Mouse (Mus musculus) MEL (cell line): ENCODE measurements around the gene Neurl4. TPM values are rescaled to one million over a fixed set of nuclear protein-coding genes. Genes with fewer than 3 reads are reported as not detected.

Source experiments
- DNase-seq: peaks from one replicate; pipeline ENCODE4 v3.0.0; 2011; ENCODE audit warnings: low read depth, low spot score
- H3K27ac ChIP-seq: 2 replicates; pipeline ENCODE4 v1.5.1; 2012; ENCODE audit warnings: low read depth, mild to moderate bottlenecking, control low read depth, low read length, moderate library complexity; ENCODE audit not compliant: control insufficient read depth
- H3K27me3 ChIP-seq, 2 experiments: fragments of 150-350 bp in 1 of 2; sonication (generic) in 1 of 2; 2 replicates each; pipeline ENCODE4 v1.6.1; 2012; ENCODE audit warnings: low read length in 2 of 2, mild to moderate bottlenecking in 2 of 2, improper control_type of control experiment in 1 of 2, moderate library complexity in 1 of 2; ENCODE audit not compliant: insufficient read depth in 2 of 2, control insufficient read depth in 1 of 2
- H3K36me3 ChIP-seq, 2 experiments: 2 replicates each; pipeline ENCODE4 v1.6.1; 2012 to 2014; ENCODE audit warnings: low read length in 2 of 2, improper control_type of control experiment in 1 of 2, inconsistent platforms in 1 of 2, mild to moderate bottlenecking in 1 of 2; ENCODE audit not compliant: insufficient read depth in 2 of 2, control insufficient read depth in 1 of 2
- H3K4me1 ChIP-seq, 2 experiments: fragments of 150-350 bp in 1 of 2; sonication (generic) in 1 of 2; 2 replicates each; pipeline ENCODE4 v1.6.1; 2012; ENCODE audit warnings: low read length in 2 of 2, improper control_type of control experiment in 1 of 2, mild to moderate bottlenecking in 1 of 2; ENCODE audit not compliant: insufficient read depth in 2 of 2, control insufficient read depth in 1 of 2
- H3K4me3 ChIP-seq, 2 experiments: fragments of 150-350 bp in 1 of 2; sonication (generic) in 1 of 2; 2 replicates each; pipeline ENCODE4 v1.5.1; 2012; ENCODE audit warnings: low read depth in 2 of 2, low read length in 2 of 2, mild to moderate bottlenecking in 2 of 2, moderate library complexity in 2 of 2, control low read depth in 1 of 2, improper control_type of control experiment in 1 of 2; ENCODE audit not compliant: control insufficient read depth in 1 of 2, insufficient read depth in 1 of 2
- H3K79me2 ChIP-seq: 2 replicates; pipeline ENCODE4 v1.6.1; 2012; ENCODE audit warnings: mild to moderate bottlenecking, low read length, moderate library complexity; ENCODE audit not compliant: control insufficient read depth, poor library complexity, insufficient read depth
- H3K9ac ChIP-seq: 2 replicates; pipeline ENCODE4 v1.6.1; 2012; ENCODE audit warnings: low read depth, mild to moderate bottlenecking, control low read depth, low read length, moderate library complexity; ENCODE audit not compliant: control insufficient read depth, poor library complexity, severe bottlenecking
- H3K9me3 ChIP-seq: fragments of 150-350 bp; sonication (generic); replicated peaks from 2 replicates; pipeline ENCODE4 v1.6.1; 2012; ENCODE audit warnings: mild to moderate bottlenecking, low read length, improper control_type of control experiment, moderate library complexity; ENCODE audit not compliant: insufficient read depth
- BHLHE40 ChIP-seq: IDR thresholded peaks from 2 replicates; pipeline ENCODE4 v1.6.1; 2012; ENCODE audit warnings: low read depth, mild to moderate bottlenecking, inconsistent platforms, low read length, improper control_type of control experiment, borderline replicate concordance
- CHD1 ChIP-seq: IDR thresholded peaks from 2 replicates; pipeline ENCODE4 v1.6.1; 2012; ENCODE audit warnings: low read depth, mild to moderate bottlenecking, inconsistent platforms, low read length, improper control_type of control experiment
- CHD2 ChIP-seq: IDR thresholded peaks from 2 replicates; pipeline ENCODE4 v1.6.1; 2011; ENCODE audit warnings: low read length, improper control_type of control experiment
- CTCF ChIP-seq, 3 experiments: IDR thresholded peaks in 2 of 3; conservative IDR thresholded peaks in 1 of 3; 2 replicates each; pipeline ENCODE4 v1.5.1; 2011 to 2012; ENCODE audit warnings: low read length in 3 of 3, low read depth in 2 of 3, mild to moderate bottlenecking in 2 of 3, improper control_type of control experiment in 1 of 3, inconsistent platforms in 1 of 3, mixed read lengths in 1 of 3, moderate library complexity in 1 of 3; ENCODE audit not compliant: control insufficient read depth in 1 of 3, insufficient read depth in 1 of 3, poor library complexity in 1 of 3, severe bottlenecking in 1 of 3
- ELF1 ChIP-seq: IDR thresholded peaks from 2 replicates; pipeline ENCODE4 v1.6.1; 2014; ENCODE audit warnings: low read depth, mild to moderate bottlenecking, inconsistent platforms, low read length, improper control_type of control experiment, moderate library complexity
- GABPA ChIP-seq: IDR thresholded peaks from 2 replicates; pipeline ENCODE4 v1.6.1; 2012; ENCODE audit warnings: low read depth, mild to moderate bottlenecking, inconsistent platforms, low read length, improper control_type of control experiment, moderate library complexity
- HCFC1 ChIP-seq: IDR thresholded peaks from 2 replicates; pipeline ENCODE4 v1.6.1; 2012; ENCODE audit warnings: low read depth, mild to moderate bottlenecking, inconsistent platforms, low read length, improper control_type of control experiment, moderate library complexity
- JUND ChIP-seq: IDR thresholded peaks from 2 replicates; pipeline ENCODE4 v1.6.1; 2011; ENCODE audit warnings: low read depth, mild to moderate bottlenecking, improper control_type of control experiment, low read length
- KAT2A ChIP-seq: conservative IDR thresholded peaks from 2 replicates; pipeline ENCODE4 v1.6.1; 2012; ENCODE audit warnings: low read depth, low read length, improper control_type of control experiment, inconsistent platforms
- MYB ChIP-seq: IDR thresholded peaks from 2 replicates; pipeline ENCODE4 v1.6.1; 2011; ENCODE audit warnings: mild to moderate bottlenecking, low read depth, low read length, improper control_type of control experiment
- NRF1 ChIP-seq: IDR thresholded peaks from 2 replicates; pipeline ENCODE4 v1.6.1; 2014; ENCODE audit warnings: low read depth, mild to moderate bottlenecking, inconsistent platforms, low read length, improper control_type of control experiment, moderate library complexity; ENCODE audit not compliant: poor library complexity, insufficient read depth, severe bottlenecking
- POLR2A ChIP-seq, 2 experiments: IDR thresholded peaks; 2 replicates each; pipeline ENCODE4 v1.6.1; 2011 to 2012; ENCODE audit warnings: low read length in 2 of 2, mild to moderate bottlenecking in 2 of 2, control low read depth in 1 of 2, improper control_type of control experiment in 1 of 2, low read depth in 1 of 2, moderate library complexity in 1 of 2; ENCODE audit not compliant: control insufficient read depth in 1 of 2, insufficient read depth in 1 of 2, poor library complexity in 1 of 2
- POLR2AphosphoS2 ChIP-seq: IDR thresholded peaks from 2 replicates; pipeline ENCODE4 v1.6.1; 2011; ENCODE audit warnings: low read length, improper control_type of control experiment
- POLR2AphosphoS5 ChIP-seq: IDR thresholded peaks from 2 replicates; pipeline ENCODE4 v1.6.1; 2012; ENCODE audit warnings: low read depth, borderline replicate concordance, mild to moderate bottlenecking, inconsistent platforms, low read length, moderate library complexity, mixed read lengths
- RAD21 ChIP-seq: IDR thresholded peaks from 2 replicates; pipeline ENCODE4 v1.6.1; 2011; ENCODE audit warnings: mild to moderate bottlenecking, low read depth, low read length, improper control_type of control experiment
- SIN3A ChIP-seq: IDR thresholded peaks from 2 replicates; pipeline ENCODE4 v1.6.1; 2012; ENCODE audit warnings: low read length, improper control_type of control experiment, inconsistent platforms
- SMC3 ChIP-seq: IDR thresholded peaks from 2 replicates; pipeline ENCODE4 v1.6.1; 2011; ENCODE audit warnings: low read depth, low read length, improper control_type of control experiment
- USF2 ChIP-seq, 2 experiments: IDR thresholded peaks; 2 replicates each; pipeline ENCODE4 v1.6.1; 2011 to 2012; ENCODE audit warnings: improper control_type of control experiment in 2 of 2, low read length in 2 of 2, borderline replicate concordance in 1 of 2, inconsistent platforms in 1 of 2, low read depth in 1 of 2, mild to moderate bottlenecking in 1 of 2; ENCODE audit not compliant: insufficient read depth in 1 of 2
- ZKSCAN1 ChIP-seq: IDR thresholded peaks from 2 replicates; pipeline ENCODE4 v1.6.1; 2012; ENCODE audit warnings: low read depth, mild to moderate bottlenecking, inconsistent platforms, low read length, improper control_type of control experiment, moderate library complexity
- ZMIZ1 ChIP-seq: IDR thresholded peaks from 2 replicates; pipeline ENCODE4 v1.6.1; 2012; ENCODE audit warnings: low read depth, mild to moderate bottlenecking, inconsistent platforms, low read length, improper control_type of control experiment, moderate library complexity
- ZNF384 ChIP-seq: IDR thresholded peaks from 2 replicates; pipeline ENCODE4 v1.6.1; 2012; ENCODE audit warnings: low read depth, mild to moderate bottlenecking, inconsistent platforms, low read length, improper control_type of control experiment
- polyA plus RNA-seq, 2 experiments: library from polyadenylated mRNA; stranded (reverse) in 1 of 2; unstranded in 1 of 2; fragments of >175 nt in 1 of 2; fragments of >200 nt in 1 of 2; gene quantifications; 2 replicates each; pipeline versions ENCODE4 v1.2.1 to v1.2.4; 2012; ENCODE audit warnings: low replicate concordance in 2 of 2, low read depth in 1 of 2; ENCODE audit not compliant: insufficient read length in 2 of 2, insufficient read depth in 1 of 2, missing spikeins in 1 of 2
- total RNA-seq: library from RNA; depleted of rRNA; stranded (reverse); fragments of 300-350 nt; gene quantifications from 2 replicates; pipeline ENCODE4 v1.2.3, GENCODE M21; 2012

Neurl4 gene
- total and polyA plus RNA-seq, 3 experiments, result 50.9 to 58.0 TPM; not detected in 1

DNA sequence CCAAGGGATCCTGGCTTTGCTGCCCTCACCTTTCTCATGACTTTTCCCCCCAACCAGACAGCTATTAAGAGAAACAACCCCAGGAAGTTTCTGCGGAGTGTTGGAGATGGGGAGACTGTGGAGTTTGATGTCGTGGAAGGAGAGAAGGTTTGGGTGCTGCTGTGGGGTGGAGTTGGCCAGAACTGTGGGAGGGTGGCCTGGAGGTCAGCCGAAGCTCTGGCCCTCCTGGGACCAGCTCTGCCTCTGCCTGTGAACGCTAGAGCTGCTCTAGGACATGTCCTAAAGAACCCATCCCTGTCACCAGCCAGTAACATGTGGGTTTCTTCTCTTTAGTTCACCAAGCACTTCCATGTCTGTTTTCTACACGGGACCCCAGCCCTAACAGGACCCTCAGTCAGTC, 38.3 kb downstream of the Neurl4 start:
- peaks cover 10 to 12% of the 10 kb centered on the region in 2 experiments for H3K27me3 ChIP-seq
- H3K4me1 ChIP-seq, result 0 out of 4 replicates have a peak, but pooled peaks cover 3 to 4% of the 10 kb centered on the region in 2 experiments
- H3K27ac ChIP-seq, result no peak overlapping the region
- no peak overlapping the region for H3K9ac ChIP-seq
- H3K79me2 ChIP-seq, result no peaks in the 10 kb centered on the region
- H3K9me3 ChIP-seq, result no peaks in the 10 kb centered on the region
- no peak for DNase-seq
- no peak for TF ChIP-seq CHD1
- no peak for TF ChIP-seq SMC3
- no peak for TF ChIP-seq BHLHE40
- no peak for TF ChIP-seq GABPA
- TF ChIP-seq POLR2AphosphoS2, result no peak
- H3K4me3 ChIP-seq, result no peak overlapping the region
- peaks cover 0 to 4% of the 10 kb centered on the region in 2 experiments; a peak in 1 of 4 replicates for H3K36me3 ChIP-seq

DNA sequence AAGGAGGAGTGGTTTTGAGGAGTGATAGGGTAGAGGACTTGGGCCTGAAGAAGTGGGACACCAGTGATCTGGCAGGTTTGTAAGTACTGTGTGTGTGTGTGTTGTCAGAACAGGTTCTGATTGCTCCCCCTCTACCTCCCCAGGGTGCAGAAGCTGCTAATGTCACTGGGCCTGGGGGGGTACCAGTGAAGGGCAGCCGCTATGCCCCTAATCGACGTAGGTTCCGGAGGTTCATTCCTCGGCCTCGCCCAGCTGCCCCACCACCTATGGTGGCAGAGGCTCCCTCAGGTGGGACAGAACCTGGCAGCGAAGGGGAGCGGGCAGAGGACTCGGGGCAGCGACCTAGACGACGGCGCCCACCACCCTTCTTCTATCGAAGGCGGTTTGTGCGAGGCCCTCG, 38.9 kb downstream of the Neurl4 start:
- Histone ChIP-seq H3K9ac (no peak overlapping the region), H3K4me3 (no peak overlapping the region), H3K27me3 (peaks cover 10 to 14% of the 10 kb centered on the region in 2 experiments), H3K27ac (no peak overlapping the region), H3K9me3 (no peaks in the 10 kb centered on the region), H3K4me1 (0 out of 4 replicates have a peak, but pooled peaks cover 3 to 4% of the 10 kb centered on the region in 2 experiments), H3K79me2 (no peaks in the 10 kb centered on the region), H3K36me3 (peaks cover 0 to 3% of the 10 kb centered on the region in 2 experiments; a peak in 1 of 4 replicates)
- TF ChIP-seq ELF1 (no peak), HCFC1 (no peak), POLR2A (IDR thresholded peaks at IDR 0.05; ENCODE audit: control insufficient read depth in 1 of 2, insufficient read depth in 1 of 2, low read depth in 1 of 2, low read length in 2 of 2, poor library complexity in 1 of 2) (no peak), ZKSCAN1 (no peak), RAD21 (no peak), NRF1 (no peak), USF2 (IDR thresholded peaks at IDR 0.05; ENCODE audit: borderline replicate concordance in 1 of 2, insufficient read depth in 1 of 2, low read depth in 1 of 2, low read length in 2 of 2) (no peak), POLR2AphosphoS5 (no peak), KAT2A (no peak), CHD2 (no peak), SIN3A (no peak), ZMIZ1 (no peak), MYB (no peak), JUND (no peak), ZNF384 (no peak), CTCF (IDR thresholded peaks at IDR 0.05 in 2 of 3, conservative IDR thresholded peaks at IDR 0.05 in 1 of 3; ENCODE audit: control insufficient read depth in 1 of 3, insufficient read depth in 1 of 3, low read depth in 2 of 3, low read length in 3 of 3, poor library complexity in 1 of 3, severe bottlenecking in 1 of 3) (no peak)
- no peak for DNase-seq
